Comparison of ENCODE assay signal across 9 mouse cellular contexts in genomic region chr3:103421275-103421621, GRCm38 (mm10).
DNase-seq lines count a peak whose midpoint lies in the region; ATAC-seq lines count a peak whose summit lies in the region.
"Had no signal": no experiment of that assay in that cellular context is flagged by ENCODE, and none has a peak within 500 bp of the region (broad histone marks: within the 10 kb centered on the region; RNA-seq: fewer than 3 reads in every experiment).

No protein-coding gene starts in this region.

- no peak overlapping the region for H3K27ac ChIP-seq in midbrain, embryonic 11.5 days (ENCODE audit: low read depth, low read length)
- no peak overlapping the region for H3K27ac ChIP-seq in midbrain, embryonic 16.5 days (ENCODE audit: low read length)
- H3K27ac ChIP-seq in neural tube, embryonic 15.5 days (replicated peaks) = 0 out of 2 replicates have a peak overlapping the region, but pooled peaks have one; percentile 48

- DNase-seq in adrenal gland, postnatal 14 days = peak; percentile 30
- no peak for DNase-seq in adrenal gland, postnatal 10 days
- peak; percentile 86 for DNase-seq in midbrain, embryonic 11.5 days (ENCODE audit: low spot score, missing footprints)
- peak; percentile 86 for DNase-seq in kidney, postnatal 10 days
- no peak for DNase-seq in cerebellum, adult 8-10 months
- DNase-seq in thymus, postnatal 10 days (ENCODE audit: low spot score in 2 of 2) = no peak
- DNase-seq: cerebellum, adult 2 months had no signal

- H3K27me3 ChIP-seq in midbrain, embryonic 11.5 days (ENCODE audit: control insufficient read depth, insufficient read depth, low read length) = no peaks in the 10 kb centered on the region
- H3K27me3 ChIP-seq in midbrain, embryonic 16.5 days (ENCODE audit: control insufficient read depth, insufficient read depth, low read depth, low read length) = no peaks in the 10 kb centered on the region
- no peaks in the 10 kb centered on the region for H3K27me3 ChIP-seq in neural tube, embryonic 15.5 days (replicated peaks)

- no peaks in the 10 kb centered on the region for H3K9me3 ChIP-seq in midbrain, embryonic 11.5 days (ENCODE audit: control insufficient read depth, low read length)
- H3K9me3 ChIP-seq in midbrain, embryonic 16.5 days (replicated peaks; ENCODE audit: control insufficient read depth, low read length, poor library complexity, severe bottlenecking) = no peaks in the 10 kb centered on the region
- H3K9me3 ChIP-seq in neural tube, embryonic 15.5 days (replicated peaks) = no peaks in the 10 kb centered on the region

- 50% methylated on average over 9 of the region's 9 CpGs for WGBS in midbrain, embryonic 11.5 days
- WGBS in midbrain, embryonic 16.5 days = 31% methylated on average over 9 of the region's 9 CpGs
- 34% methylated on average over 9 of the region's 9 CpGs for WGBS in neural tube, embryonic 15.5 days

- H3K4me1 ChIP-seq in midbrain, embryonic 11.5 days (ENCODE audit: control insufficient read depth, insufficient read depth, low read length) = peaks cover 26% of the 10 kb centered on the region
- H3K4me1 ChIP-seq in midbrain, embryonic 16.5 days (ENCODE audit: control insufficient read depth, insufficient read depth, low read length) = peaks cover 22% of the 10 kb centered on the region
- peaks cover 25% of the 10 kb centered on the region for H3K4me1 ChIP-seq in neural tube, embryonic 15.5 days

- ATAC-seq in midbrain, embryonic 11.5 days (ENCODE audit: low FRiP score) = no peak
- no peak for ATAC-seq in midbrain, embryonic 16.5 days
- ATAC-seq in neural tube, embryonic 15.5 days (ENCODE audit: low FRiP score) = no peak

- H3K4me3 ChIP-seq in midbrain, embryonic 11.5 days (ENCODE audit: low read depth, low read length) = no peak overlapping the region
- H3K4me3 ChIP-seq in midbrain, embryonic 16.5 days (ENCODE audit: low read depth, low read length) = no peak overlapping the region
- H3K4me3 ChIP-seq in neural tube, embryonic 15.5 days (replicated peaks) = no peak overlapping the region

- H3K4me2 ChIP-seq in midbrain, embryonic 11.5 days = no peak overlapping the region
- H3K4me2 ChIP-seq in midbrain, embryonic 16.5 days (ENCODE audit: low read length) = no peak overlapping the region
- no peak overlapping the region for H3K4me2 ChIP-seq in neural tube, embryonic 15.5 days

- no peaks in the 10 kb centered on the region for H3K36me3 ChIP-seq in midbrain, embryonic 11.5 days (ENCODE audit: control insufficient read depth, insufficient read depth, low read length)
- no peaks in the 10 kb centered on the region for H3K36me3 ChIP-seq in midbrain, embryonic 16.5 days (ENCODE audit: control insufficient read depth, insufficient read depth, low read length)
- no peaks in the 10 kb centered on the region for H3K36me3 ChIP-seq in neural tube, embryonic 15.5 days

- H3K9ac ChIP-seq in midbrain, embryonic 11.5 days (ENCODE audit: low read length) = no peak overlapping the region
- H3K9ac ChIP-seq in midbrain, embryonic 16.5 days (ENCODE audit: low read depth, low read length) = no peak overlapping the region
- no peak overlapping the region for H3K9ac ChIP-seq in neural tube, embryonic 15.5 days (replicated peaks)

Comparison
In these comparisons a context has a peak if more than half of its experiments do, and no peak if none do; other contexts are left out.
1. DNase-seq: peak in adrenal gland, postnatal 14 days (single experiment), midbrain, embryonic 11.5 days (single experiment) and kidney, postnatal 10 days (single experiment); none in adrenal gland, postnatal 10 days (single experiment), cerebellum, adult 8-10 months (single experiment) and thymus, postnatal 10 days (0 of 2).